Mouse (Mus musculus) cerebellum, adult 18-20 months (tissue): ENCODE measurements around the gene Armcx4.
A peak's percentile ranks its signal among the peaks of the same experiment; 100 is the strongest.
"Not testable (repeated sequence)": the region's sequence is repeated elsewhere in the genome, so short reads cannot be mapped to it uniquely, and the experiment has no call there.

ENCODE experiments used
- DNase-seq, 2 experiments: peaks; one replicate each; pipeline ENCODE4 v3.0.0; 2021

Armcx4 gene

DNA sequence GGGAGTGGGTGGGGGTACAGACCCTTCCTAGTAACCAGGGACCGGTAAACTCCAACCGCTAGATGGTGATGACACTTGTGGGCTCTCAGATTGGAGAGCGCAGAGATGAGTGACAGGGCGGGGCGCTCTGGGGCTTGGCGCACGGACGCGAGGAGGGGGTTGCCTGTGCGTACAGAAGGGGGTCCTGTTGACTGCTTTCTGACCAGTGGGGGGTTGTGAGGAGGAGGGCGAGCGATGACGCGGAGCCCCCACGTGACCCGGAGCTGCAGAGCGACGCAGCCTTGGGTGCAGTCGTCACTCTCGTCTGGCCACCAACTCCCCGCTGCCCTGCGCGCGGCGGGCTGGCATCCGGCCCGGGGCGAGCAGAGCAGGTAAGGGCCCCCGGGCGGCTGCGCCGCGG lies at the start of gene Armcx4:
Gene Armcx4 (plus strand): TSS at position 253 of the 400 bp plus-strand sequence.
- peak; percentile 76 to 80 for DNase-seq

GRCm38 (mm10) chrX:134641000-134641760 lies 45.1 kb upstream of the Armcx4 start:
- DNase-seq = no peak

DNA sequence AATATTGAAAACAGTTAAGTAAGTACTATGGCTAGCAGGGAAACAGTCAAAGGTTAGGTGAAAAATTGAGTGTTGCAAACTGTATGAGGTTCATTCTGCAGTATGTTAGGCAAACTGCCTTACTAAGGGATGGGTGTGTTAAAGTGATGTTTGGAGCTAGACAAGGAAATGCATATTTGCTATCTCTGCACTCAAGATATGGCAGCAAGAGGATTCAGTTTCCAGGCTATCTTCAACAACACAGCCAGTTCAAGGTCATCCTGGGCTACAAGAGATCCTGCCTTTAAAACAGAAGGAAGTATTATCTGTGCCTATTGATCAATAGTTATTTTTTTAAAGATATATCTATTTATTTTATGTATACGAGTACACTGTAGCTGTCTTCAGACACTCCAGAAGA lies 40.0 kb upstream of the Armcx4 start:
- no peak for DNase-seq

GRCm38 (mm10) chrX:134647421-134647820 lies 38.9 kb upstream of the Armcx4 start:
- DNase-seq = no peak

- DNase-seq = peak; percentile 78 to 80
These were observed 38.2 kb upstream of the Armcx4 start for GRCm38 (mm10) chrX:134648031-134648692.

DNA sequence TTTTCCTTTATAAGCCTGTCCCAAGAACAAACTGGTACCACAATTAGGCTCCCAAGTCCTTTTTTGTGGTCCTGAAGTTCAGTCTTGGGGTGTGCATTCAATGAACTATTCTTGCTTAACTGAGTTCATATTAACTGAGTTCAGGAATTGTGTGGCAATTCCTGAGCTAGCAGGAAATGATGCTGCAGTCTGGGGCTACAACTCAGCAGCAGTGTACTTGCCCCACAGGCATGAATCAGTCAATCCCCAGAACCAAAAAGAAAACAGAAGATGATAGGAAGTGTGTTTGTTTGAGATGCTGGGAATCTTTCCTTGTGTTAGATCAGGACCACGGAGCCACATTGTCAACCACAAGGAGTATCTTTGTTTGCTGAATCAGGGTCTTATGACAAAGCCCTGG lies 34.3 kb upstream of the Armcx4 start:
- no peak for DNase-seq

DNA sequence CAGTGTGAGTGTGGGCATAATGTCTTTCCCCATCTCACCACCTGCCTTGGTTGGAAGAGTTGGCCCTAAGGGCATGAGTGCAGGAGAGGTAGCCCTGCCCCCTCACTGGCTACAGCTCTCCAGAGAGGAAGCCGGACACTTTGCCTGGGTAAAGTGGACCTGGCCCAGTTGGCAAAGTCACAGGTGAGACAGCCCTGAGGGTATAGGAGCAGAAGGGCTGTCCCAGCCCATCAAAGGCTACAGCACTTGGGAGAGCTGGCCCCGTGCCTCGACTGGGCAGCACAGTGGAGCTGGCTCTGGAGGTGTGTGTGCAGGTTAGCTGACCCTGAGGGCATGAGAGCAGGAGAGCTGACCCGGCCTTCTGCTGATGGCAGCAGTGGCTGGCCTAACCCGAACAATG lies 24.7 kb upstream of the Armcx4 start:
- DNase-seq = peak; percentile 9 to 19

GRCm38 (mm10) chrX:134675022-134675421 lies 11.3 kb upstream of the Armcx4 start:
- no peak for DNase-seq

- DNase-seq = no peak
These were observed 10.4 kb upstream of the Armcx4 start for GRCm38 (mm10) chrX:134675959-134676358.

DNA sequence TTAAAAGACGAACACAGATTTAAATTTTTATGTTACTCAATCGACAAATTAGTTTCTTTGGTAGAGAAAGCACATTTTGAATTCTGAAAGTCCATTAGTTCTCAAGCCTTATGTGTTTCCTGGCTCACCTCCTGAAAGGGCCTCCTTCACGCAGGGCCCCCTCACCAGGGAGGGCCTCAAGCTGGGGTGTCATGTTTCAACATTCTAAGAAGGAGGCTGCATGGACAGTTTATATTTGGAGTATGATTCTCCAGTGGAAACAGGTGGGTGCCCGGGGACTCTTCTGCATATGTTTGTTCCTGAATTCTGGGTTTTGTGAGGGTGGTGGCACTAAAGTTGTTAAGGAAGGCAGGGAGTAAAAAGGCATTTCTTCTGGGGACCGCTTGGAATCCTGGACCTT lies 1.4 kb upstream of the Armcx4 start:
- DNase-seq = no peak

GRCm38 (mm10) chrX:134686739-134687171 lies 436 bp downstream of the Armcx4 start:
- peak; percentile 44 to 51 for DNase-seq

GRCm38 (mm10) chrX:134689676-134690075 lies 3.4 kb downstream of the Armcx4 start:
- DNase-seq = no peak

- peak in 1 of 2 experiments; percentile 15 for DNase-seq
These were observed 4.7 kb downstream of the Armcx4 start for GRCm38 (mm10) chrX:134690871-134691539.

DNA sequence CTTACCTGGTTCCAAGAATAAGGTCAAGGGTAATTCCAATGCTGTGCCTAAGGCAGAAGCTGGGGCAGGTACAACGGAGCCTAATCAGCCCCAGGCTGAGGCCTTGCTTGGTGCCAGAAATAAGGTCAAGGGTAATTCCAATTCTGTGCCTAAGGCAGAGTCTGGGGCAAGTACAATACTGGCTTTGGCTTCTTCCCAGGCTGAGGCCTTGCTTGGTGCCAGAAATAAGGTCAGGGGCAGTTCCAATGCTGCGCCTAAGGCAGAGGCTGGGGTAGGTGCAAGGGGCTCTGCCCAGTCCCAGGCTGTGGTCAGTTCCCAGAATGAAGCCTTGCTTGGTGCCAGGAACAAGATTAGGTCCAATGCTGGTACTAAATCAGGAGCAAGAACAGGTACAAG lies 5.2 kb downstream of the Armcx4 start:
- no peak for DNase-seq

GRCm38 (mm10) chrX:134716863-134717262 lies 30.5 kb downstream of the Armcx4 start:
- DNase-seq = no peak

- DNase-seq = peak; percentile 71 to 81
These were observed 31.5 kb downstream of the Armcx4 start, which contains the start of gene Armcx1 for GRCm38 (mm10) chrX:134717752-134718308. Armcx1 (plus strand) TSS chrX:134717963.

GRCm38 (mm10) chrX:134718524-134718923 lies 32.2 kb downstream of the Armcx4 start:
- DNase-seq = peak; percentile 48 to 59

DNA sequence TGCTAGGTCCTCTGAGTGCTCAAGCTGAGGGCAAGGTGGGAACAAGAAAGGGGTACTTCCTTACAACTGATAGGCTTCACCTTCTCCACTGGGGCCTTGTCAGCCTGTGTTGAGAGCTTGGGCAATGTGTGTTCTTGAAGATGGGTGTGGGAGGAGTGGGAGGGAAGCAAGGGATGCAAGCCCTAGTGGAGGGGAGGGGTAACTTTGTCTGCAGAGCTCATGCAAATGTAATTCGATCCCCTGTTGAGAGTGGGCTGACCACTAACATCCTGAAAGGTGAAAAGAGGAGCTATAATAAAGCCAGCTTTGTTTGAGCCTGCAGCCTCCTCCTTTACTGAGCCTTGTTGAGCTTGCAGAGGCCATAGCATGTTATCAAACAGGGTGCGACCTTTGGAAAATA lies 37.4 kb downstream of the Armcx4 start:
- DNase-seq = not testable (repeated sequence)

DNA sequence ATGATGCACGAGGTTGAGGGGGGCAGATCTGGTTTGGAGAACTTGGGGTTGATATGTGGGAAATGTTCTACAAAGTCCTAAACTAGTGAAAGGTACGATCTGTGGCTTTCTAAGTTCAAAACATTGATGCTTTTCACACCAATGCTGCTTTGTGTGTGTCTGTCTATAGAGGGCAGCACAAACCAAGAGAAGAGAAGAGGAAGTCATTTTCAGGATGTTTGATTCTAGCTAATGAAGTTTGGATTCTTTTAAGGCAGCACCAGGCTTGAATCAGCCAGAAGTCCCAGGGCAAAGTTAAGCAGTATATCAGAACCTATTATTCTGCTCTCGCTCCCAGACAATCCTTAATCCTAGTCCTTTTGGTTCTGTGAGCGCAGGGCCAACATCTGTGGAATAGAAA lies 43.5 kb downstream of the Armcx4 start:
- peak in 1 of 2 experiments; percentile 15 for DNase-seq

- no peak for DNase-seq
These were observed 51.5 kb downstream of the Armcx4 start for GRCm38 (mm10) chrX:134737796-134738195.

DNA sequence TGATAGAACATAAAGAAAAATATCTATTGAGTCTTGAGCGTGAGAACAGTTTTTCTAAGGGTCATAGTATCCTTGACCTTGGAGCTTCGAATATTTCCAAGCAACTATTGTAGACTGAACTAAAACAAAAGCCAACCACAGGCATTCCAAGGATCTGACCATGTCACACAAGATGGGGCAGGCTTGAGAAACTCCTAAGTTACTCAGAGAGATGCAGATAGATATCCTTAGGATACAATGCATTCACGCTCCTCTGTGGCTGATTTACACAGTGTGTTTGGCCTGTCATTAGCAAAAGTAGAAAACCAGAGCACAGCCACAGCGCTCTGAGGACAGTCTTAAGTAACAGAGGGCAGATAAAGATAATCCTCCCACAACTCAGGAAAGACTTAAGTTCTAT lies 52.8 kb downstream of the Armcx4 start:
- no peak for DNase-seq

DNA sequence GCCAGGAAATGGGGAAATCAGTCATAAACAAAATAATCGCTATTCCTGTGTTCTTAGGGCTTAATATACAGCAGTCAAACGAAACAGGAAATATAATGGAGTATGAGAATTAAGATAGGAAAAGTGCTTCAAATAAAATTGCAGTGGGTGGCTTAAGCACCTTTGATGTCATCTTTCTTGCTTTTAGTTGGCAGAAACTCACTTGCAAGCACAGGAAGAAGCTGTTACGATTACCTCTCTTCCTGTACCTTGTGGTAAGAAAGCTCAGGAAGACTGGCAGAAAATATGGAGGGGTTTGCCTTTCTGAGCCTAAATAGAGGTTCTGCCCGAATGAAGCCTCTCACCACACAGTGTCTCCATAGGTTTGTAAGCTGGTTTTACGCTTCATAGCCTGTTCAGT lies 55.5 kb downstream of the Armcx4 start:
- no peak for DNase-seq
